Mouse (Mus musculus): ENCODE data around the gene Nr2f1. TPM values are rescaled to one million over a fixed set of nuclear protein-coding genes. Genes with fewer than 3 reads are reported as not detected.

The Nr2f1 gene
- not detected for polyA plus RNA-seq (2017; shearing (Covaris generic))

DNA sequence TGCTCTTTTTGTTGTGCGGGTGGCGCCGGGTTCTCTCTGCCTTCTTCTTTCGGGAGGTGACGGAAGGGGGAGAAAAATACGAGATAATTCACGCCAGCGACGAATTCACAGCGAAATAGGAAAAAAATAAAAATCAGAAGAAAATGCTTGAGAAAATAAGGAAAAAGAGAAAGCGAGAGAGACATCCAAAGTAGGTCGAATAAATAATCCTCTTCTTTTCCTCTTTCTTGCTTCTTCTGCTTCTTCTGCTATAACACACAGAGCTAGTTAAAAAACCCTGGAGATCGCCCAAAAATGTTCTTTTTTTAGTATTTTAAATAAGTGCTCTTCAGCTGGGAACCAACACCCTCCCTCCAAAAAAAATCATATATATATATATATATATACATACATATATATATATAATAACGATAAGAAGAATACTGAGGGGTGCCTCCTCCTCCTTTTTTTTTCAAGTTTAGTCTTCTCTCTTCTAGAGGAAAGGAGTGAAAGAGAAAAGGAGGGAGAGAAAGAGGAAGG lies at the start of gene Nr2f1:
TSS of gene Nr2f1 (minus strand) at position 116 of the 519 bp plus-strand sequence.

Other genes starting within 250 kb of the Nr2f1 start
- 5.2 TPM for gene Pou5f2, start 174.9 kb downstream of the Nr2f1 start, polyA plus RNA-seq (2017; shearing (Covaris generic))

Data from CD4-positive, CD25-positive, alpha-beta regulatory T cell (primary cell).